In the genomic region with DNA sequence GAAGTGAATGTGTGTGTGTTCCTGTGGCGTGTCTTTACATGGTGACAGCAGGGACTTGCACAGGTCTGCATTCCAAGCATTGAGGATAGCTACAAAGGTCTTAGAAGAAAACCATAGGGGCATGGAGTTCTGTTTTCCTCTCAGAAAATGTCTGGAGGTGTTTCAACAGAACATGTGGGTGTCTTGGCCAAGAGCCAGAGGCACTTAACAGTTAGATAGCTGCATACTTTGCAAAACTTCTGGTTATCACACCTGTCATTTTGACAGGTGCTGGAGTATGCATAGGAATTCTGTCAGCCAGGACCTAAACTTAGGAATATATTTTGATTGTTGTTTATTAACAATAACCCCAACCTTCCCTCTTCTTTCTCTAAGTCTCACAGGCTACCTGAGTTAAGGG, we compare ENCODE assay signal across 30 mouse cellular contexts.
A peak's percentile ranks its signal among the peaks of the same experiment; 100 is the strongest.
DNase-seq lines count a peak whose midpoint lies in the region; ATAC-seq and TF ChIP-seq lines count a peak whose summit lies in the region.
"Had no signal": no experiment of that assay in that cellular context is flagged by ENCODE, and none has a peak within 500 bp of the region (broad histone marks: within the 10 kb centered on the region; RNA-seq: fewer than 3 reads in every experiment).

No protein-coding gene starts in this region.

- ATAC-seq in embryonic facial prominence, embryonic 14.5 days (ENCODE audit: low read depth) = no peak
- ATAC-seq in heart, embryonic 13.5 days (ENCODE audit: extremely low read depth, insufficient number of reproducible peaks, low FRiP score, low TSS enrichment) = peak; percentile 14; the same call in 1 of the 2 replicates
- ATAC-seq: activated CD4-positive, CD25-positive, alpha-beta regulatory T cell, adult 4 months; forebrain, embryonic 16.5 days; inflammation-experienced regulatory T-cells, adult 6 months; midbrain, embryonic 16.5 days had no signal

- 50% methylated on average over 1 of the region's 1 CpGs for WGBS in embryonic facial prominence, embryonic 14.5 days
- 83% methylated on average over 1 of the region's 1 CpGs for WGBS in embryonic facial prominence, embryonic 10.5 days
- 27% methylated on average over 1 of the region's 1 CpGs for WGBS in heart, embryonic 13.5 days
- 63% methylated on average over 1 of the region's 1 CpGs for WGBS in olfactory bulb, adult 2 months

- H3K4me2 ChIP-seq in embryonic facial prominence, embryonic 14.5 days (ENCODE audit: low read depth, low read length) = no peak overlapping the region
- H3K4me2 ChIP-seq in heart, embryonic 13.5 days = peak overlapping the region; percentile 22
- H3K4me2 ChIP-seq: hindbrain, embryonic 13.5 days; kidney, embryonic 15.5 days; limb, embryonic 15.5 days; liver, embryonic 13.5 days; midbrain, embryonic 11.5 days had no signal

- no peaks in the 10 kb centered on the region for H3K27me3 ChIP-seq in embryonic facial prominence, embryonic 14.5 days (replicated peaks; ENCODE audit: control insufficient read depth, insufficient read depth, low read length)
- H3K27me3 ChIP-seq in embryonic facial prominence, embryonic 10.5 days (replicated peaks; ENCODE audit: low read depth, poor library complexity, severe bottlenecking) = no peaks in the 10 kb centered on the region
- no peaks in the 10 kb centered on the region for H3K27me3 ChIP-seq in heart, embryonic 13.5 days (replicated peaks)
- H3K27me3 ChIP-seq: CH12.LX; hindbrain, embryonic 13.5 days; kidney, embryonic 15.5 days; limb, embryonic 15.5 days; liver, embryonic 13.5 days had no signal

- no peak overlapping the region for H3K4me3 ChIP-seq in embryonic facial prominence, embryonic 14.5 days (ENCODE audit: low read depth, low read length)
- no peak overlapping the region for H3K4me3 ChIP-seq in embryonic facial prominence, embryonic 10.5 days
- no peak overlapping the region for H3K4me3 ChIP-seq in heart, embryonic 13.5 days
- no peak overlapping the region for H3K4me3 ChIP-seq in left cerebral cortex, adult 2 months
- no peak overlapping the region for H3K4me3 ChIP-seq in olfactory bulb, adult 2 months (ENCODE audit: insufficient read depth, low read depth, low read length)
- H3K4me3 ChIP-seq in layer of hippocampus, adult 2 months = no peak overlapping the region
- H3K4me3 ChIP-seq: hindbrain, embryonic 13.5 days; kidney, embryonic 15.5 days; limb, embryonic 10.5 days; limb, embryonic 15.5 days; liver, embryonic 13.5 days had no signal

- no peaks in the 10 kb centered on the region for H3K4me1 ChIP-seq in embryonic facial prominence, embryonic 14.5 days (ENCODE audit: control insufficient read depth, insufficient read depth, low read length)
- no peaks in the 10 kb centered on the region for H3K4me1 ChIP-seq in embryonic facial prominence, embryonic 10.5 days
- peaks cover 39% of the 10 kb centered on the region for H3K4me1 ChIP-seq in heart, embryonic 13.5 days
- H3K4me1 ChIP-seq in olfactory bulb, adult 2 months (ENCODE audit: control insufficient read depth, insufficient read depth, low read length) = no peaks in the 10 kb centered on the region
- H3K4me1 ChIP-seq: hindbrain, embryonic 13.5 days; kidney, embryonic 15.5 days; limb, embryonic 15.5 days; liver, embryonic 13.5 days had no signal

- H3K9ac ChIP-seq in embryonic facial prominence, embryonic 14.5 days (ENCODE audit: low read depth, low read length) = no peak overlapping the region
- H3K9ac ChIP-seq in heart, embryonic 13.5 days = no peak overlapping the region
- H3K9ac ChIP-seq: hindbrain, embryonic 13.5 days; kidney, embryonic 15.5 days; limb, embryonic 15.5 days; liver, embryonic 13.5 days had no signal

- no peak for TF ChIP-seq CTCF in left cerebral cortex, adult 2 months (IDR thresholded peaks at IDR 0.05)
- no peak for TF ChIP-seq CTCF in olfactory bulb, adult 2 months (IDR thresholded peaks at IDR 0.05; ENCODE audit: insufficient read depth, low read depth, low read length)
- no peak for TF ChIP-seq CTCF in layer of hippocampus, adult 2 months (conservative IDR thresholded peaks at IDR 0.05)

- no peak for TF ChIP-seq POLR2A in olfactory bulb, adult 2 months (IDR thresholded peaks at IDR 0.05; ENCODE audit: insufficient read depth, low read depth, low read length)

- no peaks in the 10 kb centered on the region for H3K36me3 ChIP-seq in embryonic facial prominence, embryonic 14.5 days (ENCODE audit: control insufficient read depth, insufficient read depth, low read length)
- H3K36me3 ChIP-seq in embryonic facial prominence, embryonic 10.5 days (replicated peaks) = no peaks in the 10 kb centered on the region
- H3K36me3 ChIP-seq in heart, embryonic 13.5 days = no peaks in the 10 kb centered on the region
- H3K36me3 ChIP-seq: hindbrain, embryonic 13.5 days; kidney, embryonic 15.5 days; limb, embryonic 10.5 days; limb, embryonic 15.5 days; liver, embryonic 13.5 days had no signal

- no peak overlapping the region for H3K27ac ChIP-seq in embryonic facial prominence, embryonic 14.5 days (replicated peaks; ENCODE audit: low read depth, low read length)
- H3K27ac ChIP-seq in embryonic facial prominence, embryonic 10.5 days (replicated peaks) = no peak overlapping the region
- H3K27ac ChIP-seq in heart, embryonic 13.5 days (replicated peaks) = peak overlapping the region; percentile 70
- no peak overlapping the region for H3K27ac ChIP-seq in left cerebral cortex, adult 2 months
- H3K27ac ChIP-seq in olfactory bulb, adult 2 months (ENCODE audit: insufficient read depth, low read depth, low read length) = peak overlapping the region; percentile 50; the same call in 1 of the 2 replicates
- no peak overlapping the region for H3K27ac ChIP-seq in layer of hippocampus, adult 2 months
- H3K27ac ChIP-seq: hindbrain, embryonic 13.5 days; kidney, embryonic 15.5 days; limb, embryonic 10.5 days; limb, embryonic 15.5 days; liver, embryonic 13.5 days; stomach, postnatal 0 days had no signal

- peaks cover 7% of the 10 kb centered on the region; the same call in 1 of the 2 replicates for H3K9me3 ChIP-seq in embryonic facial prominence, embryonic 14.5 days (ENCODE audit: control insufficient read depth, low read length)
- H3K9me3 ChIP-seq in embryonic facial prominence, embryonic 10.5 days = no peaks in the 10 kb centered on the region
- H3K9me3 ChIP-seq in heart, embryonic 13.5 days = peaks cover 5% of the 10 kb centered on the region; the same call in 1 of the 2 replicates
- H3K9me3 ChIP-seq: hindbrain, embryonic 13.5 days; kidney, embryonic 15.5 days; limb, embryonic 10.5 days; limb, embryonic 15.5 days had no signal

- intact Hi-C loops in left cerebral cortex, postnatal 4 days (cut with DNase I) = no loop called here
- intact Hi-C loops in left cerebral cortex, adult 2 months (cut with DNase I) = no loop called here

- peak; percentile 61 for DNase-seq in embryonic facial prominence, embryonic 14.5 days (ENCODE audit: low spot score)
- DNase-seq in embryonic facial prominence, embryonic 10.5 days (ENCODE audit: low spot score) = no peak
- DNase-seq in heart, adult 11 months = no peak
- peak; percentile 6 for DNase-seq in left cerebral cortex, postnatal 4 days
- no peak for DNase-seq in left cerebral cortex, adult 2 months (ENCODE audit: extremely low spot score in 1 of 2, low spot score in 2 of 2)
- no peak for DNase-seq in layer of hippocampus, adult 2 months (ENCODE audit: low spot score in 2 of 2)
- DNase-seq: adrenal gland, adult 2 months; adrenal gland, postnatal 36 days; cerebellum, adult 2 months; kidney, adult 11 months; kidney, postnatal 36 days; liver, embryonic 13.5 days; lung, adult 2 months; right cerebral cortex, adult 18-20 months; spleen, adult 18-20 months; thymus, adult 18-20 months; thymus, postnatal 25 days had no signal

Comparison
In these comparisons a context has a peak if more than half of its experiments do, and no peak if none do; other contexts are left out.
1. DNase-seq: peak in embryonic facial prominence, embryonic 14.5 days (single experiment) and left cerebral cortex, postnatal 4 days (single experiment); none in embryonic facial prominence, embryonic 10.5 days (single experiment), heart, adult 11 months (single experiment), left cerebral cortex, adult 2 months (0 of 2) and layer of hippocampus, adult 2 months (0 of 2).
2. H3K27ac ChIP-seq: peak in heart, embryonic 13.5 days (single experiment) and olfactory bulb, adult 2 months (single experiment); none in embryonic facial prominence, embryonic 14.5 days (single experiment), embryonic facial prominence, embryonic 10.5 days (single experiment), left cerebral cortex, adult 2 months (single experiment) and layer of hippocampus, adult 2 months (single experiment).